In genomic region chr16:95862621-95863020, GRCm38 (mm10) we compare ENCODE assay signal across 8 mouse cellular contexts.
DNase-seq lines count a peak whose midpoint lies in the region; ATAC-seq and TF ChIP-seq lines count a peak whose summit lies in the region.

No protein-coding gene starts in this region.

- peaks cover 9% of the 10 kb centered on the region; the same call in 1 of the 2 replicates for H3K4me1 ChIP-seq in heart, embryonic 11.5 days (ENCODE audit: control insufficient read depth, insufficient read depth, low read length)
- H3K4me1 ChIP-seq in hindbrain, postnatal 0 days (ENCODE audit: insufficient read depth, low read length): no peaks in the 10 kb centered on the region; the same call in 1 of the 2 replicates
- no peaks in the 10 kb centered on the region for H3K4me1 ChIP-seq in midbrain, embryonic 14.5 days (ENCODE audit: control insufficient read depth, insufficient read depth, low read length)

- no peaks in the 10 kb centered on the region for H3K9me3 ChIP-seq in heart, embryonic 11.5 days (replicated peaks; ENCODE audit: control insufficient read depth, low read length)
- no peaks in the 10 kb centered on the region for H3K9me3 ChIP-seq in hindbrain, postnatal 0 days (ENCODE audit: low read length)
- H3K9me3 ChIP-seq in midbrain, embryonic 14.5 days (ENCODE audit: control insufficient read depth, low read length): no peaks in the 10 kb centered on the region

- peak; percentile 39 to 49 for DNase-seq in adrenal gland, postnatal 36 days
- peak; percentile 58 to 83 for DNase-seq in kidney, postnatal 25 days
- no peak for DNase-seq in hindbrain, postnatal 0 days (ENCODE audit: low spot score)
- DNase-seq in embryo, embryonic 10 days (ENCODE audit: low spot score): no peak
- DNase-seq in midbrain, embryonic 14.5 days: no peak
- no peak for DNase-seq in urinary bladder, postnatal 4 days (ENCODE audit: low spot score in 2 of 2)

- no peak for ATAC-seq in heart, embryonic 11.5 days (replicated peaks; ENCODE audit: insufficient number of reproducible peaks, low FRiP score, low TSS enrichment)
- peak; percentile 53 for ATAC-seq in megakaryocyte-erythroid progenitor cell, adult 5-6 weeks (replicated peaks; ENCODE audit: low FRiP score, low TSS enrichment, poor library complexity, severe bottlenecking)
- ATAC-seq in hindbrain, postnatal 0 days: no peak
- no peak for ATAC-seq in midbrain, embryonic 14.5 days (ENCODE audit: low FRiP score, low TSS enrichment)

- H3K27me3 ChIP-seq in heart, embryonic 11.5 days (ENCODE audit: control insufficient read depth, insufficient read depth, low read length): no peaks in the 10 kb centered on the region
- no peaks in the 10 kb centered on the region for H3K27me3 ChIP-seq in hindbrain, postnatal 0 days (ENCODE audit: insufficient read depth, low read length)
- H3K27me3 ChIP-seq in midbrain, embryonic 14.5 days (ENCODE audit: control insufficient read depth, insufficient read depth, low read length): no peaks in the 10 kb centered on the region

- H3K36me3 ChIP-seq in heart, embryonic 11.5 days (ENCODE audit: control insufficient read depth, insufficient read depth, low read length): no peaks in the 10 kb centered on the region
- H3K36me3 ChIP-seq in hindbrain, postnatal 0 days (ENCODE audit: insufficient read depth, low read length): no peaks in the 10 kb centered on the region
- H3K36me3 ChIP-seq in midbrain, embryonic 14.5 days (ENCODE audit: control insufficient read depth, insufficient read depth, low read length): no peaks in the 10 kb centered on the region

- H3K4me2 ChIP-seq in heart, embryonic 11.5 days: no peak overlapping the region
- H3K4me2 ChIP-seq in hindbrain, postnatal 0 days (ENCODE audit: low read depth, low read length): no peak overlapping the region
- no peak overlapping the region for H3K4me2 ChIP-seq in midbrain, embryonic 14.5 days (ENCODE audit: low read length)

- no peak overlapping the region for H3K9ac ChIP-seq in heart, embryonic 11.5 days (ENCODE audit: low read depth, low read length)
- no peak overlapping the region for H3K9ac ChIP-seq in hindbrain, postnatal 0 days (replicated peaks; ENCODE audit: low read length)
- no peak overlapping the region for H3K9ac ChIP-seq in midbrain, embryonic 14.5 days (replicated peaks; ENCODE audit: low read length)

- no peak overlapping the region for H3K4me3 ChIP-seq in heart, embryonic 11.5 days (ENCODE audit: low read depth, low read length)
- no peak overlapping the region for H3K4me3 ChIP-seq in hindbrain, postnatal 0 days (ENCODE audit: low read length)
- no peak overlapping the region for H3K4me3 ChIP-seq in midbrain, embryonic 14.5 days (replicated peaks; ENCODE audit: low read depth, low read length)

- no peak for TF ChIP-seq CTCF in hindbrain, postnatal 0 days (IDR thresholded peaks at IDR 0.05; ENCODE audit: low read depth)

- 51% methylated on average over 3 of the region's 3 CpGs for WGBS in heart, embryonic 11.5 days (ENCODE audit: insufficient replicate concordance)
- 77% methylated on average over 3 of the region's 3 CpGs for WGBS in hindbrain, postnatal 0 days
- 85% methylated on average over 3 of the region's 3 CpGs for WGBS in midbrain, embryonic 14.5 days

- peak overlapping the region; percentile 69 for H3K27ac ChIP-seq in heart, embryonic 11.5 days (ENCODE audit: low read depth, low read length)
- no peak overlapping the region for H3K27ac ChIP-seq in hindbrain, postnatal 0 days
- H3K27ac ChIP-seq in midbrain, embryonic 14.5 days (replicated peaks; ENCODE audit: low read depth, low read length): no peak overlapping the region

Comparison
In these comparisons a context has a peak if more than half of its experiments do, and no peak if none do; other contexts are left out.
1. DNase-seq: peak in adrenal gland, postnatal 36 days (2 of 2) and kidney, postnatal 25 days (2 of 2); none in hindbrain, postnatal 0 days (single experiment), embryo, embryonic 10 days (single experiment), midbrain, embryonic 14.5 days (single experiment) and urinary bladder, postnatal 4 days (0 of 2).